Mouse (Mus musculus): Measurements from ENCODE around the gene Kirrel3. TPM values are rescaled to one million over a fixed set of nuclear protein-coding genes. Genes with fewer than 3 reads are reported as not detected.

The Kirrel3 gene
- polyA plus RNA-seq, 1 experiment from 2014 or later = 48.9 TPM

- no peak for ATAC-seq
- Histone ChIP-seq H3K4me1 (ENCODE audit: control insufficient read depth, insufficient read depth, low read depth, low read length) (no peaks in the 10 kb centered on the region; the same call in 1 of the 2 replicates), H3K36me3 (ENCODE audit: control insufficient read depth, insufficient read depth, low read length) (no peaks in the 10 kb centered on the region), H3K9me3 (ENCODE audit: control insufficient read depth, low read length) (no peaks in the 10 kb centered on the region), H3K27ac (ENCODE audit: low read depth, low read length) (no peak overlapping the region), H3K27me3 (replicated peaks; ENCODE audit: control insufficient read depth, insufficient read depth, low read length) (no peaks in the 10 kb centered on the region; the same call in 1 of the 2 replicates), H3K9ac (ENCODE audit: low read depth, low read length) (no peak overlapping the region), H3K4me3 (ENCODE audit: low read length) (no peak overlapping the region), H3K4me2 (ENCODE audit: low read length) (no peak overlapping the region)
- 72% methylated on average over 5 of the region's 5 CpGs for WGBS
Observed at GRCm38 (mm10) chr9:34752076-34752800, 266.5 kb downstream of the Kirrel3 start.

- H3K9ac ChIP-seq (ENCODE audit: low read depth, low read length) = no peak overlapping the region
- no peaks in the 10 kb centered on the region for H3K36me3 ChIP-seq (ENCODE audit: control insufficient read depth, insufficient read depth, low read length)
- no peaks in the 10 kb centered on the region; the same call in 1 of the 2 replicates for H3K4me1 ChIP-seq (ENCODE audit: control insufficient read depth, insufficient read depth, low read depth, low read length)
- H3K27ac ChIP-seq (ENCODE audit: low read depth, low read length) = no peak overlapping the region
- H3K4me3 ChIP-seq (ENCODE audit: low read length) = no peak overlapping the region
- 30% methylated on average over 4 of the region's 4 CpGs for WGBS
- no peak for ATAC-seq
- no peak overlapping the region for H3K4me2 ChIP-seq (ENCODE audit: low read length)
- no peaks in the 10 kb centered on the region; the same call in 1 of the 2 replicates for H3K27me3 ChIP-seq (replicated peaks; ENCODE audit: control insufficient read depth, insufficient read depth, low read length)
- no peaks in the 10 kb centered on the region for H3K9me3 ChIP-seq (ENCODE audit: control insufficient read depth, low read length)
Observed at GRCm38 (mm10) chr9:34752801-34753170, 267.1 kb downstream of the Kirrel3 start.

- ATAC-seq = no peak
- H3K27ac ChIP-seq (ENCODE audit: low read depth, low read length) = no peak overlapping the region
- H3K36me3 ChIP-seq (ENCODE audit: control insufficient read depth, insufficient read depth, low read length) = no peaks in the 10 kb centered on the region
- H3K4me3 ChIP-seq (ENCODE audit: low read length) = no peak overlapping the region
- H3K27me3 ChIP-seq (replicated peaks; ENCODE audit: control insufficient read depth, insufficient read depth, low read length) = no peaks in the 10 kb centered on the region; the same call in 1 of the 2 replicates
- no peaks in the 10 kb centered on the region for H3K9me3 ChIP-seq (ENCODE audit: control insufficient read depth, low read length)
- no peaks in the 10 kb centered on the region; the same call in 1 of the 2 replicates for H3K4me1 ChIP-seq (ENCODE audit: control insufficient read depth, insufficient read depth, low read depth, low read length)
- whole genome bisulfite sequencing = 76% methylated on average over 5 of the region's 5 CpGs
- no peak overlapping the region for H3K9ac ChIP-seq (ENCODE audit: low read depth, low read length)
- no peak overlapping the region for H3K4me2 ChIP-seq (ENCODE audit: low read length)
Observed at GRCm38 (mm10) chr9:34753891-34754290, 268.2 kb downstream of the Kirrel3 start.

GRCm38 (mm10) chr9:34754523-34755097, 268.9 kb downstream of the Kirrel3 start:
- Histone ChIP-seq H3K4me3 (ENCODE audit: low read length) (no peak overlapping the region), H3K27ac (ENCODE audit: low read depth, low read length) (no peak overlapping the region), H3K4me1 (ENCODE audit: control insufficient read depth, insufficient read depth, low read depth, low read length) (no peaks in the 10 kb centered on the region; the same call in 1 of the 2 replicates), H3K27me3 (replicated peaks; ENCODE audit: control insufficient read depth, insufficient read depth, low read length) (no peaks in the 10 kb centered on the region; the same call in 1 of the 2 replicates), H3K9ac (ENCODE audit: low read depth, low read length) (no peak overlapping the region; the same call in 1 of the 2 replicates), H3K36me3 (ENCODE audit: control insufficient read depth, insufficient read depth, low read length) (no peaks in the 10 kb centered on the region), H3K4me2 (ENCODE audit: low read length) (no peak overlapping the region), H3K9me3 (ENCODE audit: control insufficient read depth, low read length) (no peaks in the 10 kb centered on the region)
- 42% methylated on average over 6 of the region's 6 CpGs for WGBS
- ATAC-seq = no peak

- WGBS = 57% methylated on average over 7 of the region's 7 CpGs
- Histone ChIP-seq H3K36me3 (ENCODE audit: control insufficient read depth, insufficient read depth, low read length) (no peaks in the 10 kb centered on the region), H3K27me3 (replicated peaks; ENCODE audit: control insufficient read depth, insufficient read depth, low read length) (no peaks in the 10 kb centered on the region), H3K4me2 (ENCODE audit: low read length) (no peak overlapping the region), H3K4me1 (ENCODE audit: control insufficient read depth, insufficient read depth, low read depth, low read length) (no peaks in the 10 kb centered on the region), H3K27ac (ENCODE audit: low read depth, low read length) (no peak overlapping the region), H3K4me3 (ENCODE audit: low read length) (no peak overlapping the region), H3K9me3 (ENCODE audit: control insufficient read depth, low read length) (no peaks in the 10 kb centered on the region), H3K9ac (ENCODE audit: low read depth, low read length) (no peak overlapping the region)
- ATAC-seq = no peak
Observed at GRCm38 (mm10) chr9:34756055-34756454, 270.4 kb downstream of the Kirrel3 start.

GRCm38 (mm10) chr9:34758925-34759324, 273.2 kb downstream of the Kirrel3 start:
- no peaks in the 10 kb centered on the region for H3K36me3 ChIP-seq (ENCODE audit: control insufficient read depth, insufficient read depth, low read length)
- H3K9ac ChIP-seq (ENCODE audit: low read depth, low read length) = no peak overlapping the region
- ATAC-seq = no peak
- WGBS = 41% methylated on average over 5 of the region's 5 CpGs
- H3K27ac ChIP-seq (ENCODE audit: low read depth, low read length) = no peak overlapping the region
- no peaks in the 10 kb centered on the region for H3K4me1 ChIP-seq (ENCODE audit: control insufficient read depth, insufficient read depth, low read depth, low read length)
- H3K4me2 ChIP-seq (ENCODE audit: low read length) = no peak overlapping the region
- no peaks in the 10 kb centered on the region for H3K9me3 ChIP-seq (ENCODE audit: control insufficient read depth, low read length)
- no peaks in the 10 kb centered on the region for H3K27me3 ChIP-seq (replicated peaks; ENCODE audit: control insufficient read depth, insufficient read depth, low read length)
- no peak overlapping the region for H3K4me3 ChIP-seq (ENCODE audit: low read length)

- Histone ChIP-seq H3K4me1 (ENCODE audit: control insufficient read depth, insufficient read depth, low read depth, low read length) (no peaks in the 10 kb centered on the region), H3K36me3 (ENCODE audit: control insufficient read depth, insufficient read depth, low read length) (no peaks in the 10 kb centered on the region), H3K27ac (ENCODE audit: low read depth, low read length) (no peak overlapping the region), H3K9ac (ENCODE audit: low read depth, low read length) (no peak overlapping the region), H3K4me2 (ENCODE audit: low read length) (no peak overlapping the region), H3K9me3 (ENCODE audit: control insufficient read depth, low read length) (no peaks in the 10 kb centered on the region), H3K4me3 (ENCODE audit: low read length) (no peak overlapping the region), H3K27me3 (replicated peaks; ENCODE audit: control insufficient read depth, insufficient read depth, low read length) (no peaks in the 10 kb centered on the region)
- ATAC-seq = no peak
- WGBS = 32% methylated on average over 3 of the region's 3 CpGs
Observed at GRCm38 (mm10) chr9:34760521-34760920, 274.8 kb downstream of the Kirrel3 start.

GRCm38 (mm10) chr9:34766792-34767623, 281.3 kb downstream of the Kirrel3 start:
- H3K27me3 ChIP-seq (replicated peaks; ENCODE audit: control insufficient read depth, insufficient read depth, low read length) = no peaks in the 10 kb centered on the region
- peak; percentile 41; the same call in 1 of the 2 replicates for ATAC-seq
- no peak overlapping the region for H3K9ac ChIP-seq (ENCODE audit: low read depth, low read length)
- H3K4me1 ChIP-seq (ENCODE audit: control insufficient read depth, insufficient read depth, low read depth, low read length) = no peaks in the 10 kb centered on the region
- H3K27ac ChIP-seq (ENCODE audit: low read depth, low read length) = no peak overlapping the region
- 31% methylated on average over 7 of the region's 7 CpGs for WGBS
- no peak overlapping the region for H3K4me3 ChIP-seq (ENCODE audit: low read length)
- H3K4me2 ChIP-seq (ENCODE audit: low read length) = no peak overlapping the region
- no peaks in the 10 kb centered on the region for H3K9me3 ChIP-seq (ENCODE audit: control insufficient read depth, low read length)
- H3K36me3 ChIP-seq (ENCODE audit: control insufficient read depth, insufficient read depth, low read length) = no peaks in the 10 kb centered on the region

- Histone ChIP-seq H3K4me1 (ENCODE audit: control insufficient read depth, insufficient read depth, low read depth, low read length) (no peaks in the 10 kb centered on the region), H3K4me3 (ENCODE audit: low read length) (no peak overlapping the region), H3K9ac (ENCODE audit: low read depth, low read length) (no peak overlapping the region), H3K9me3 (ENCODE audit: control insufficient read depth, low read length) (no peaks in the 10 kb centered on the region), H3K27ac (ENCODE audit: low read depth, low read length) (no peak overlapping the region), H3K4me2 (ENCODE audit: low read length) (no peak overlapping the region), H3K27me3 (replicated peaks; ENCODE audit: control insufficient read depth, insufficient read depth, low read length) (no peaks in the 10 kb centered on the region), H3K36me3 (ENCODE audit: control insufficient read depth, insufficient read depth, low read length) (no peaks in the 10 kb centered on the region)
- WGBS = 95% methylated on average over 2 of the region's 2 CpGs
- ATAC-seq = no peak
Observed at GRCm38 (mm10) chr9:34768961-34769360, 283.3 kb downstream of the Kirrel3 start.

Measured in hindbrain, embryonic 16.5 days (tissue).